Mouse (Mus musculus): ENCODE data around the gene Cpm. TPM values are rescaled to one million over a fixed set of nuclear protein-coding genes. Genes with fewer than 3 reads are reported as not detected.

Gene Cpm
- polyA plus RNA-seq, 1 experiment, result 6.6 TPM

- H3K4me1 ChIP-seq (ENCODE audit: control insufficient read depth, insufficient read depth, low read length), result peaks cover 5% of the 10 kb centered on the region
- no peak overlapping the region for H3K27ac ChIP-seq (ENCODE audit: insufficient read depth, low read length)
- TF ChIP-seq CTCF (IDR thresholded peaks at IDR 0.05; ENCODE audit: extremely low read depth, insufficient read depth, low read length) (no peak), POLR2A (IDR thresholded peaks at IDR 0.05; ENCODE audit: extremely low read depth, insufficient read depth, low read length) (no peak)
- H3K4me3 ChIP-seq (ENCODE audit: insufficient read depth, low read length), result no peak overlapping the region
Observed at GRCm38 (mm10) chr10:117704964-117705335, 75.7 kb downstream of the Cpm start.

- H3K4me3 ChIP-seq (ENCODE audit: insufficient read depth, low read length), result no peak overlapping the region
- no peak for TF ChIP-seq POLR2A (IDR thresholded peaks at IDR 0.05; ENCODE audit: extremely low read depth, insufficient read depth, low read length)
- no peak for TF ChIP-seq CTCF (IDR thresholded peaks at IDR 0.05; ENCODE audit: extremely low read depth, insufficient read depth, low read length)
- H3K27ac ChIP-seq (ENCODE audit: insufficient read depth, low read length), result no peak overlapping the region
Observed at GRCm38 (mm10) chr10:117705806-117706205, 76.5 kb downstream of the Cpm start.

GRCm38 (mm10) chr10:117706440-117706839 lies 77.1 kb downstream of the Cpm start:
- Histone ChIP-seq H3K4me3 (ENCODE audit: insufficient read depth, low read length) (no peak overlapping the region), H3K27ac (ENCODE audit: insufficient read depth, low read length) (no peak overlapping the region; the same call in 1 of the 2 replicates), H3K4me1 (ENCODE audit: control insufficient read depth, insufficient read depth, low read length) (peaks cover 5% of the 10 kb centered on the region)
- no peak for TF ChIP-seq POLR2A (IDR thresholded peaks at IDR 0.05; ENCODE audit: extremely low read depth, insufficient read depth, low read length)
- no peak for TF ChIP-seq CTCF (IDR thresholded peaks at IDR 0.05; ENCODE audit: extremely low read depth, insufficient read depth, low read length)

More at GRCm38 (mm10) chr10:117705806-117706205, 76.5 kb downstream of the Cpm start:
- peaks cover 5% of the 10 kb centered on the region for H3K4me1 ChIP-seq (ENCODE audit: control insufficient read depth, insufficient read depth, low read length)

- Histone ChIP-seq H3K4me3 (ENCODE audit: insufficient read depth, low read length) (no peak overlapping the region), H3K27ac (ENCODE audit: insufficient read depth, low read length) (no peak overlapping the region), H3K4me1 (ENCODE audit: control insufficient read depth, insufficient read depth, low read length) (peaks cover 5% of the 10 kb centered on the region)
- TF ChIP-seq POLR2A (IDR thresholded peaks at IDR 0.05; ENCODE audit: extremely low read depth, insufficient read depth, low read length) (no peak), CTCF (IDR thresholded peaks at IDR 0.05; ENCODE audit: extremely low read depth, insufficient read depth, low read length) (no peak)
Observed at GRCm38 (mm10) chr10:117707114-117707838, 78.0 kb downstream of the Cpm start.

- no peak for TF ChIP-seq CTCF (IDR thresholded peaks at IDR 0.05; ENCODE audit: extremely low read depth, insufficient read depth, low read length)
- no peak for TF ChIP-seq POLR2A (IDR thresholded peaks at IDR 0.05; ENCODE audit: extremely low read depth, insufficient read depth, low read length)
Observed at GRCm38 (mm10) chr10:117708376-117708775, 79.1 kb downstream of the Cpm start.

GRCm38 (mm10) chr10:117708856-117709255 lies 79.6 kb downstream of the Cpm start:
- no peak for TF ChIP-seq CTCF (IDR thresholded peaks at IDR 0.05; ENCODE audit: extremely low read depth, insufficient read depth, low read length)
- TF ChIP-seq POLR2A (IDR thresholded peaks at IDR 0.05; ENCODE audit: extremely low read depth, insufficient read depth, low read length), result no peak
- peaks cover 5% of the 10 kb centered on the region for H3K4me1 ChIP-seq (ENCODE audit: control insufficient read depth, insufficient read depth, low read length)
- peak overlapping the region; percentile 94 for H3K4me3 ChIP-seq (ENCODE audit: insufficient read depth, low read length)
- H3K27ac ChIP-seq (ENCODE audit: insufficient read depth, low read length), result no peak overlapping the region

More at GRCm38 (mm10) chr10:117708376-117708775, 79.1 kb downstream of the Cpm start:
- Histone ChIP-seq H3K4me3 (ENCODE audit: insufficient read depth, low read length) (no peak overlapping the region; the same call in 1 of the 2 replicates), H3K4me1 (ENCODE audit: control insufficient read depth, insufficient read depth, low read length) (peaks cover 5% of the 10 kb centered on the region), H3K27ac (ENCODE audit: insufficient read depth, low read length) (no peak overlapping the region)

GRCm38 (mm10) chr10:117709326-117709830 lies 80.1 kb downstream of the Cpm start:
- H3K4me3 ChIP-seq (ENCODE audit: insufficient read depth, low read length), result peak overlapping the region; percentile 94

GRCm38 (mm10) chr10:117709930-117710603 lies 80.8 kb downstream of the Cpm start:
- Histone ChIP-seq H3K4me1 (ENCODE audit: control insufficient read depth, insufficient read depth, low read length) (peaks cover 5% of the 10 kb centered on the region), H3K4me3 (ENCODE audit: insufficient read depth, low read length) (peak overlapping the region; percentile 94), H3K27ac (ENCODE audit: insufficient read depth, low read length) (peak overlapping the region; percentile 100)
- TF ChIP-seq POLR2A (IDR thresholded peaks at IDR 0.05; ENCODE audit: extremely low read depth, insufficient read depth, low read length) (0 out of 2 replicates have a peak, but pooled peaks have one; percentile 23), CTCF (IDR thresholded peaks at IDR 0.05; ENCODE audit: extremely low read depth, insufficient read depth, low read length) (no peak)

More at GRCm38 (mm10) chr10:117709326-117709830, 80.1 kb downstream of the Cpm start:
- peaks cover 5% of the 10 kb centered on the region for H3K4me1 ChIP-seq (ENCODE audit: control insufficient read depth, insufficient read depth, low read length)
- TF ChIP-seq CTCF (IDR thresholded peaks at IDR 0.05; ENCODE audit: extremely low read depth, insufficient read depth, low read length) (no peak), POLR2A (IDR thresholded peaks at IDR 0.05; ENCODE audit: extremely low read depth, insufficient read depth, low read length) (no peak)
- H3K27ac ChIP-seq (ENCODE audit: insufficient read depth, low read length), result 0 out of 2 replicates have a peak overlapping the region, but pooled peaks have one; percentile 69

- Histone ChIP-seq H3K27ac (ENCODE audit: insufficient read depth, low read length) (peak within 1 kb of the TSS; percentile 100), H3K4me3 (ENCODE audit: insufficient read depth, low read length) (peak within 1 kb of the TSS; percentile 94), H3K4me1 (ENCODE audit: control insufficient read depth, insufficient read depth, low read length) (peaks cover 5% of the 10 kb centered on the region)
- TF ChIP-seq CTCF (IDR thresholded peaks at IDR 0.05; ENCODE audit: extremely low read depth, insufficient read depth, low read length) (peak; percentile 44), POLR2A (IDR thresholded peaks at IDR 0.05; ENCODE audit: extremely low read depth, insufficient read depth, low read length) (peak; percentile 42; the same call in 1 of the 2 replicates)
Observed at GRCm38 (mm10) chr10:117710604-117711141, 81.4 kb downstream of the Cpm start, which contains the start of gene Mdm2. TSS of gene Mdm2 (minus strand) at chr10:117710758.
